Mouse (Mus musculus): Measurements from ENCODE around the gene Cmc2.

Cmc2 gene

GRCm38 (mm10) chr8:116905252-116905651 is 16.0 kb downstream of the Cmc2 start:
- no peak for DNase-seq

DNA sequence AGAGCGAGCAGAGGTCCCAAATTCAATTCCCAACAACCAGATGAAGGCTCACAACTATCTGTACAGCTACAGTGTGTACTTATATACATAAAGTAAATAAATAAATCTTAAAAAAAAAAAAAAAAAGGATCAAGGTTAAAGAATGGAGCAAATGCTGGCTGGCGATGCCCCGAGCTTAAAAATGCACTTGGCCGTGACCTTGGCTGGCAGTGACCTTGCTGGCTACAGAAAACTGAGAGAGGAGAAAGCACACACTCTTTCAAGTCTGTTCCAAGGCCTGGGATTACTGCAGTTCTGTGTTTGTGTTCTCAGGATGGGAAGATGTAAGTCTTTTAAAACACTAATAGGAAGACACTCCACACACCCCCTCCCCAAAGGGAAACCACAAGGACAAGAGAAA is 16.5 kb downstream of the Cmc2 start:
- DNase-seq: no peak

DNA sequence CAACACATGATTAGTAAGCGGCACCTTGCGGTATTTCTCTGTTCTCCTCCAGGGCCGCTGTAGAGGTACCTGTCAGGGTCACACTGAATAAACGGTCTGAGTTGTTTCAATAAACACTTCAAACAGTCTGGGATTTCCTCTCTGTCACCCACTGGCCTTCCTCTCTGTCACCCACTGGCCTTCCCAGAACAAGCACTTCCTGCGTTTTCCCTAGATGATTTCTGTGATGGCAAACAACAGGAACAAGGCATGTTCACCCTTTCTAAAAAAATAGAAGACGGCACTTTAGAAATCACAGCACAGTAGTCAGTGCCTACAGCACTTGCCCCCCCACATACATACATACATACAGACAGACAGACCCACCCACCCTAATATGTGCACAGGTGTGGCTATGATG is 25.7 kb downstream of the Cmc2 start:
- DNase-seq: no peak

DNA sequence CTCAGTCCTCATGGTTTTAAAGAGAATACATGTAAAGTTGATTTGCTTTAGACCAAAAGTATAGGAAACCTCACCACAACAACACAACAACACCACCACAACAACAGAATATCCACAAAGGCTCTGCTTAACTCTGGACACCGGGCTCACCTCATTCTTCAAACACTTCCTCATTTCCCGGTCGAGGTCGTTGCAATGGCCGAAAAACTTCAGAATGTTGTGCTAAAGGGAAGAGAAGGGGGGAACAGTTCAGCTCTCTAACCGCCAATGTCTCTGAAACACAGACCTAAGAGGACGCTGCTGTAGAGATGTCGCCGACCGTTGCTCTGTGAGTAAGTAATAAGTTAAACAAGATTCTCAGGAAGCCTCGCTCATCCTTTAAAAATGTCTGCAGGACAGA is 27.3 kb downstream of the Cmc2 start:
- no peak for DNase-seq

DNA sequence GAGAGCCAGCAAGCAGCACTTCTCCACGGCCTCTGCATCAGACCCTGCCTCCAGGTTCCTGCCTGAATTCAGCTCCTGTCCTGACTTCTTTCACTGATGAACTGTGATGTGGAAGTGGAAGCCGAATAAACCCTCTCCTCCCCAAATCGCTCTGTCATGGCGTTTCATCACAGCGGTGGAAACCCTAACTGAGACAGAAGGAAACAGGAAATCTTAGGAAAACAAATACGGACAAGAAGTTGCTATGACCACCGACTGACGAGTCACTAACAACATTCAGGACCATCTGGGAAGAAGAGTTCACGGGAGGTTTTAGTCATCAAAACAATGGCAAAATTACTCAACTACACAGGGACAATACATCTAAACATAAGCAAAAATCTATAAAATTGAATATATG is 28.6 kb downstream of the Cmc2 start:
- DNase-seq: no peak

DNA sequence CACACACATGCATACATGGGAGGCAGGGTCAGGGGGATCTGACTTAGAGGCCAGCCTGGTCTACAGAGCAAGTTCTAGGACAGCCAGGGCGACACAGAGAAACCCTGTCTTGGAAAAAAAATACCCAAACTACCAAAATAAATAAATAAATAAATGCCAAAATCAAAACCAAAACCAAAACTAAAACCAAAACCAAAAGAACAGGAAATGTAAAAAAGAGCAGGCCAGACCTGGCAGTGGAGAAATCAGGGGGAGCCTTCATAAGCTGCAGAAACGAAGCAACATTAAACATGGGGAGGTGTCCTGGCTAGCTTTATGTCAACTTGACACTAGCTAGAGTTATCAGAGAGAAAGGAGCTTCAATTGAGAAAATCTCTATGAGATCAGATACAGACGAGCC is 29.1 kb downstream of the Cmc2 start:
- DNase-seq: no peak

- DNase-seq: no peak
Measured at GRCm38 (mm10) chr8:116891446-116891845, 29.8 kb downstream of the Cmc2 start.

GRCm38 (mm10) chr8:116887813-116888212 is 33.4 kb downstream of the Cmc2 start:
- no peak for DNase-seq

GRCm38 (mm10) chr8:116881396-116881795 is 39.9 kb downstream of the Cmc2 start:
- no peak for DNase-seq

- DNase-seq: no peak
Measured at GRCm38 (mm10) chr8:116875798-116876450, 45.3 kb downstream of the Cmc2 start.

DNA sequence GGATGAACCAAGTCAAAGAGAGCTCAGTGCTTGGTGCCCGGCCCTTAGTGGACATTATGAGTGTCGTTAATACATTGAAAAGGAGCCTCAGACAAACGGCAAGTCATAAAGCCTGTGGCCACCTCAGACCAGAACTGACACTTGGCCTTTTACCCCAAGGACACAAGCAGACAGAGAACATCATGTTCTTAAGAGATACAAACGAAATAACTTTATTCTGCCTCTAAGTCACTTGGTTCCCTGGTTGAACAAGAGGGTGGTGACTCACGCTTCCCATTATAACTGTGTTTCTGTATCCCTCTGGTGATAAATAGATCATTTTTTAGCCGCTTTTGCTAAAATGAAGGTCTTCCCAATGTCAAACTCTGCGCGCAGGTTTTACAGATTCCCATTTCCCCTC is 47.3 kb downstream of the Cmc2 start:
- DNase-seq: no peak

DNA sequence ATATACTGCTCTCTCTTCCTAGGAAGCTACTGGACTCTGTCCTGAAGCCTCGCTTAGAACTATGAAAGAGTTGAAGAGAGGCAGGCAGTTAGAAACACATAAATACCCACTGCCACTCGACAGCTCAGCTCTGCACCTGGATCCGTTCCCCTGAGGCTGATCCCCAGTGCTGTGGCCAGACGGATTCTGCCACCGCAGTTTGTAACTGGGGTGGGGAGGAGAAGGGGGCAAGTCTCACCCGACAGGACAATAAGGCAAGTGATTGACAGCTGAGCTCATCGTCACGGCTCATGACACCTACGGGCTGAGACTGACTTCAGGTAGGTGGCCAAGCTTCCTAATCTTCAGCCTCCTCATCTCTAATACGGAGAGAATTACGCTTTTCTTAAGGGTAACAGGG is 47.7 kb downstream of the Cmc2 start:
- DNase-seq: no peak

- DNase-seq: no peak
Measured at GRCm38 (mm10) chr8:116872761-116873342, 48.4 kb downstream of the Cmc2 start.

- peak; percentile 74 for DNase-seq
Measured at GRCm38 (mm10) chr8:116868699-116869098, 52.6 kb downstream of the Cmc2 start.

GRCm38 (mm10) chr8:116867321-116867720 is 53.9 kb downstream of the Cmc2 start:
- no peak for DNase-seq

- DNase-seq: no peak
Measured at GRCm38 (mm10) chr8:116866118-116866903, 54.9 kb downstream of the Cmc2 start.

GRCm38 (mm10) chr8:116864514-116864913 is 56.7 kb downstream of the Cmc2 start:
- peak; percentile 36 for DNase-seq

DNA sequence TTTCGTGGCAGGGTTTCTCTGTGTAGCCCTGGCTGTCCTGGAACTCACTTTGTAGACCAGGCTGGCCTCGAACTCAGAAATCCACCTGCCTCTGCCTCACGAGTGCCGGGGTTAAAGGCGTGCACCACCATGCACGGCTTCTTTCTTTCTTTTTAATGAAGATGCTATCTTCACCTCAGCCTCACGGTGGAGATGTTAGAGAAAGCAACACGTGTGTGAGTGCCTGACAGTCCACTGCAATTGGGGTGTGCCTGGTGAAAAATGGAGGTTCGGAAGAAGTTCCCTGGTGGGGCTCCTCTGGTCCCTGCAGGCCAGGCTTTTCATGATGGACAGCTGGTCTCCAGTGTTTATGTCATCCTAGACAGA is 57.2 kb downstream of the Cmc2 start:
- peak; percentile 52 for DNase-seq

- peak; percentile 99 for DNase-seq
Measured at GRCm38 (mm10) chr8:116863357-116864021, 57.8 kb downstream of the Cmc2 start.

GRCm38 (mm10) chr8:116862191-116862590 is 59.1 kb downstream of the Cmc2 start:
- DNase-seq: peak; percentile 58

GRCm38 (mm10) chr8:116852042-116852441 is 69.2 kb downstream of the Cmc2 start:
- DNase-seq: no peak

- DNase-seq: no peak
Measured at GRCm38 (mm10) chr8:116848042-116848441, 73.2 kb downstream of the Cmc2 start.

GRCm38 (mm10) chr8:116842678-116843077 is 78.6 kb downstream of the Cmc2 start:
- peak; percentile 70 for DNase-seq

Measured in cerebellum, adult 11-12 months (tissue).